Mouse (Mus musculus) B cell, adult (primary cell): ENCODE data around the gene Fbxw16. TPM values are rescaled to one million over a fixed set of nuclear protein-coding genes. Genes with fewer than 3 reads are reported as not detected.

Source experiments
- total RNA-seq: library from RNA; stranded (reverse); gene quantifications from 4 replicates; pipeline ENCODE4 v1.2.4, GENCODE M21; 2023; ENCODE audit not compliant: inconsistent age

Gene Fbxw16
- total RNA-seq = not detected in 4 replicates

GRCm38 (mm10) chr9:109449040-109449439 lies at the start of gene Fbxw16:
TSS of gene Fbxw16 (minus strand) at chr9:109449140.

GRCm38 (mm10) chr9:109495775-109496174 lies 46.8 kb upstream of the Fbxw16 start, which contains the start of gene Fbxw19:
TSS of gene Fbxw19 (minus strand) at chr9:109495875.

GRCm38 (mm10) chr9:109404196-109404595 lies 44.7 kb downstream of the Fbxw16 start, which contains the start of gene Fbxw22:
TSS of gene Fbxw22 (minus strand) at chr9:109404296.

Other genes starting within 250 kb of the Fbxw16 start
- not detected in 4 replicates for gene Fbxw20, start 214.4 kb downstream of the Fbxw16 start, total RNA-seq
- not detected in 4 replicates for gene Fbxw14, start 161.5 kb downstream of the Fbxw16 start, total RNA-seq
- not detected in 4 replicates for gene Fbxw28, start 109.5 kb downstream of the Fbxw16 start, total RNA-seq
- gene Fbxw22, start 44.8 kb downstream of the Fbxw16 start, total RNA-seq = not detected in 4 replicates
- not detected in 4 replicates for gene Fbxw19, start 46.7 kb upstream of the Fbxw16 start, total RNA-seq
- gene Fbxw15, start 119.1 kb upstream of the Fbxw16 start, total RNA-seq = not detected in 4 replicates
- not detected in 4 replicates for gene Fbxw24, start 176.9 kb upstream of the Fbxw16 start, total RNA-seq
- gene Fbxw25, start 215.5 kb upstream of the Fbxw16 start, total RNA-seq = not detected in 4 replicates